Mouse (Mus musculus) testis, adult 10 weeks (tissue): ENCODE results near the gene Htr5b. TPM values are rescaled to one million over a fixed set of nuclear protein-coding genes. Genes with fewer than 3 reads are reported as not detected.

Experiments
- polyA plus RNA-seq: library from polyadenylated mRNA; stranded (reverse); fragments of 350-450 nt; fragmentation: Illumina TruSeq; extraction: RNeasy Lipid Tissue Mini Kit (QIAGEN cat#74804); gene quantifications from one replicate; pipeline ENCODE4 v1.2.3, GENCODE M21; 2014; ENCODE audit warnings: low read depth, low replicate concordance

The Htr5b gene
- polyA plus RNA-seq, result 4.1 TPM

GRCm38 (mm10) chr1:121528399-121528720, at the start of gene Htr5b:
TSS of gene Htr5b (minus strand) at chr1:121528465.

GRCm38 (mm10) chr1:121567521-121568489, 39.5 kb upstream of the Htr5b start, which contains the start of gene Ddx18:
TSS of gene Ddx18 (minus strand) at chr1:121567989.

Other genes starting within 250 kb of the Htr5b start
- 113 TPM for gene Insig2, start 195.9 kb downstream of the Htr5b start, polyA plus RNA-seq
- gene Ccdc93, start 97.4 kb downstream of the Htr5b start, polyA plus RNA-seq, result 26.0 TPM
- gene Ddx18, start 39.5 kb upstream of the Htr5b start, polyA plus RNA-seq, result 102 TPM